Mouse (Mus musculus) hindbrain, embryonic 11.5 days (tissue): ENCODE data around the gene Sik1. TPM values are rescaled to one million over a fixed set of nuclear protein-coding genes. Genes with fewer than 3 reads are reported as not detected.

Source experiments
- ATAC-seq: fragments of 200-750 bp; cut with Nextera tagmentation; 2 replicates; pipeline ENCODE4 v1.8.0; 2017; ENCODE audit warnings: mild to moderate bottlenecking, moderate TSS enrichment, moderate library complexity; ENCODE audit not compliant: low FRiP score
- DNase-seq: peaks from one replicate; pipeline ENCODE4 v3.0.0-alpha.2; 2015; ENCODE audit warnings: low spot score
- H3K27ac ChIP-seq: fragments of 300-500 bp; sonication (generic); 2 replicates; pipeline ENCODE4 v1.5.1; 2014; ENCODE audit warnings: mild to moderate bottlenecking, low read depth, low read length
- H3K27me3 ChIP-seq: fragments of 300-500 bp; sonication (generic); 2 replicates; pipeline ENCODE4 v1.6.1; 2014; ENCODE audit warnings: mild to moderate bottlenecking, low read length, moderate library complexity, mixed read lengths; ENCODE audit not compliant: control insufficient read depth, insufficient read depth
- H3K36me3 ChIP-seq: fragments of 300-500 bp; sonication (generic); 2 replicates; pipeline ENCODE4 v1.6.1; 2014; ENCODE audit warnings: mild to moderate bottlenecking, low read length, moderate library complexity, mixed read lengths; ENCODE audit not compliant: control insufficient read depth, insufficient read depth
- H3K4me1 ChIP-seq: fragments of 300-500 bp; sonication (generic); replicated peaks from 2 replicates; pipeline ENCODE4 v1.6.1; 2014; ENCODE audit warnings: low read length, mixed read lengths; ENCODE audit not compliant: control insufficient read depth, insufficient read depth
- H3K4me2 ChIP-seq: fragments of 300-500 bp; sonication (generic); replicated peaks from 2 replicates; pipeline ENCODE4 v1.6.1; 2014; ENCODE audit warnings: mild to moderate bottlenecking, low read depth, low read length
- H3K4me3 ChIP-seq: fragments of 300-500 bp; sonication (generic); 2 replicates; pipeline ENCODE4 v1.5.1; 2014; ENCODE audit warnings: low read depth, low read length
- H3K9ac ChIP-seq: fragments of 300-500 bp; sonication (generic); 2 replicates; pipeline ENCODE4 v1.6.1; 2014; ENCODE audit warnings: low read depth, low read length
- H3K9me3 ChIP-seq: fragments of 300-500 bp; sonication (generic); 2 replicates; pipeline ENCODE4 v1.6.1; 2016; ENCODE audit warnings: low read length; ENCODE audit not compliant: control insufficient read depth
- WGBS: fragments of 180-500 bp; shearing (Covaris S2); extraction: QIAGEN DNeasy Blood & Tissue Kit; methylation state at CpG from one replicate; pipeline ENCODE4 v1.1.7; 2014; 5-methylcytosine and 5-hydroxymethylcytosine counted together
- polyA plus RNA-seq: library from polyadenylated mRNA; unstranded; fragments of >200 nt; fragmentation: Nextera tagmentation; extraction: Ambion mirVana; gene quantifications from 2 replicates; pipeline ENCODE4 v1.2.1, GENCODE M21; 2014

Gene Sik1
- polyA plus RNA-seq, 1 experiment from 2014 or later, result 17.9 TPM

- Histone ChIP-seq H3K27me3 (no peaks in the 10 kb centered on the region), H3K9me3 (no peaks in the 10 kb centered on the region), H3K9ac (no peak overlapping the region), H3K4me3 (no peak overlapping the region), H3K4me1 (no peaks in the 10 kb centered on the region), H3K36me3 (no peaks in the 10 kb centered on the region), H3K4me2 (no peak overlapping the region), H3K27ac (no peak overlapping the region)
- ATAC-seq (no peak), DNase-seq (no peak)
- WGBS, result 41% methylated on average over 7 of the region's 7 CpGs
These were observed 21.9 kb downstream of the Sik1 start for GRCm38 (mm10) chr17:31833752-31834151.

GRCm38 (mm10) chr17:31832577-31832964 lies 23.0 kb downstream of the Sik1 start:
- Histone ChIP-seq H3K4me2 (no peak overlapping the region), H3K9me3 (no peaks in the 10 kb centered on the region), H3K4me3 (no peak overlapping the region), H3K9ac (no peak overlapping the region), H3K36me3 (no peaks in the 10 kb centered on the region), H3K4me1 (no peaks in the 10 kb centered on the region), H3K27me3 (no peaks in the 10 kb centered on the region), H3K27ac (no peak overlapping the region)
- whole genome bisulfite sequencing, result 94% methylated on average over 9 of the region's 9 CpGs
- ATAC-seq, result no peak
- no peak for DNase-seq

DNA sequence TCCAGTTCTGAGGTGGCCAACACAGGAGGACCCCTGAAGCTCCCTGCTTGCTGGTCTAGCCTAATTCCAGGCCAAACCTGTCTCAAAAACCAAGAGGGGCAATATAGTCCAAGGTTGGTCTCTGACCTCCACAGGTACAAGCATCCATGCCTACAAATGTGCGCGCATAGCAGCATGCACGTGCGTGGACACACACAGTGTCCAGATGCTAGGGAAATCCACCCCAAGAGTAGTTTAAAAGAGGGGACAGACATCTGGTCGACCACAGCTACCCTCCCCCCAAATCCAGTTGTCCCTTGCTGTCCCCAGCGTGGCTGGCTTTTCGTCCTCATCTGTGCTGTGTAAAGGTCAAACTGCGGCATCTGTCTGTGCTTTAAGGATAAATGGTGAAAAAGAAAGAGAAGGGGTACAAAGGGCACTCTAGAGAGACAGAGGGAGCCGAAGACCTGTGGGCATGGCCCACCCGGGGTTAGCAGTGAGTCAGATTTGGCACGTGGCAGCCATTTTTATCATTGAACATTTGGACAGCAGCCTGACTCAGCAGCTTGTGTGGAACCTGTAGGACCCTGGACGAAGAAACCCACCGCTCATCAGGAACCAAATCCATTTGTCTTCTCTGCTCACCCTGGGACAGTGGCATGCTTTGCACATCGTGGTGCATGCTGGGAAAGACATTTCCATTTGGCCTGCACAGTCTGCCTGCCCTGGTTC lies 23.6 kb downstream of the Sik1 start:
- no peaks in the 10 kb centered on the region for H3K9me3 ChIP-seq
- 89% methylated on average over 14 of the region's 14 CpGs for WGBS
- no peaks in the 10 kb centered on the region for H3K27me3 ChIP-seq
- ATAC-seq, result no peak
- H3K9ac ChIP-seq, result no peak overlapping the region
- H3K4me2 ChIP-seq, result no peak overlapping the region
- H3K4me1 ChIP-seq, result no peaks in the 10 kb centered on the region
- no peak overlapping the region for H3K27ac ChIP-seq
- H3K36me3 ChIP-seq, result no peaks in the 10 kb centered on the region
- DNase-seq, result no peak
- H3K4me3 ChIP-seq, result no peak overlapping the region

DNA sequence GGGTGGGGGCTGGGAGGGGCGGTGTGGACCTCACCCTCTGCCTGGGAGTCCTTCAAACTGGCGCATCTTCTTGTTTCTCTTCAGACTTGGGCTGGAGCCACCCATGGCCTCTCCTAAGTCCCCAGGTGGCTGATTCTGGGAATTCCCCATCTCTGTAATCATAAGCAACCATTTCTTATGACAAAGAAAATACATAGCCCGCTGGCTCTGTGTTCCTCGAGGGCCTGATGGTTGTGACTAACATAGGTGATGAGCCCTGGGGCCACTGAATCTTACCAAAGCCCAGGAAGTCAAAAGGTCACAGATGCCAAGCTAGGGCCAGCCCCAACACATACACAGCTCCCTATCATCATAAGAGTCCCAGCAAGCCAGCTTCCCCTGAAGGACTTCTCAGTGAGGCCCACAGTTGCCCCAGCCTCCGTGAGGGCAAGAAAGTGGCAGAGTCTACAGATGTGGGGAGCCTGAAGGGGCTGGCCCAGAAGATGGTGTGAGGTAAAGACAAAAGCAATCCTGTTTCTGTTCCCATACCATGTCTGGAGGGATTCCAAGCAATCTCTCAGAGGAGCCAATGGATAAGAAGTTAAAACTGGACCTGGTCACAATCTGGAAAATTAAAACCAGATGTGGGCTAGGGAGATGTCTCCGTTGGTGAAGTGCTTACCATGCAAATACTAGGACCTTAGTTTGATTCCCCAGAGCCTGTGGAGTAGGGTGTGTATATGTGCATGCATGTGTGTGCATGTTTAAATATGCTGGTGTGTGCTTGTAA lies 24.3 kb downstream of the Sik1 start:
- Histone ChIP-seq H3K4me3 (no peak overlapping the region), H3K27ac (no peak overlapping the region), H3K4me2 (no peak overlapping the region), H3K4me1 (no peaks in the 10 kb centered on the region), H3K9ac (no peak overlapping the region), H3K9me3 (no peaks in the 10 kb centered on the region), H3K27me3 (no peaks in the 10 kb centered on the region), H3K36me3 (no peaks in the 10 kb centered on the region)
- 73% methylated on average over 6 of the region's 6 CpGs for WGBS
- ATAC-seq (no peak), DNase-seq (no peak)

- Histone ChIP-seq H3K27ac (no peak overlapping the region), H3K4me3 (no peak overlapping the region), H3K9ac (no peak overlapping the region), H3K4me1 (no peaks in the 10 kb centered on the region), H3K36me3 (no peaks in the 10 kb centered on the region), H3K4me2 (no peak overlapping the region), H3K27me3 (no peaks in the 10 kb centered on the region), H3K9me3 (no peaks in the 10 kb centered on the region)
- no peak for DNase-seq
- WGBS, result 91% methylated on average over 8 of the region's 8 CpGs
- ATAC-seq, result no peak
These were observed 25.0 kb downstream of the Sik1 start for GRCm38 (mm10) chr17:31830506-31831075.

GRCm38 (mm10) chr17:31828916-31829315 lies 26.7 kb downstream of the Sik1 start:
- whole genome bisulfite sequencing, result 97% methylated on average over 5 of the region's 5 CpGs
- Histone ChIP-seq H3K4me3 (no peak overlapping the region), H3K4me2 (no peak overlapping the region), H3K9me3 (no peaks in the 10 kb centered on the region), H3K4me1 (no peaks in the 10 kb centered on the region), H3K27me3 (no peaks in the 10 kb centered on the region), H3K36me3 (no peaks in the 10 kb centered on the region), H3K27ac (no peak overlapping the region), H3K9ac (no peak overlapping the region)
- no peak for DNase-seq
- ATAC-seq, result no peak

GRCm38 (mm10) chr17:31828118-31828517 lies 27.5 kb downstream of the Sik1 start:
- Histone ChIP-seq H3K4me2 (no peak overlapping the region), H3K27me3 (no peaks in the 10 kb centered on the region), H3K36me3 (no peaks in the 10 kb centered on the region), H3K4me1 (no peaks in the 10 kb centered on the region), H3K9me3 (no peaks in the 10 kb centered on the region), H3K9ac (no peak overlapping the region), H3K4me3 (no peak overlapping the region), H3K27ac (no peak overlapping the region)
- no peak for DNase-seq
- ATAC-seq, result no peak
- WGBS, result 62% methylated on average over 5 of the region's 5 CpGs

GRCm38 (mm10) chr17:31827206-31827605 lies 28.4 kb downstream of the Sik1 start:
- no peaks in the 10 kb centered on the region for H3K4me1 ChIP-seq
- DNase-seq (no peak), ATAC-seq (no peak)
- no peaks in the 10 kb centered on the region for H3K27me3 ChIP-seq
- 72% methylated on average over 5 of the region's 5 CpGs for WGBS
- H3K4me3 ChIP-seq, result no peak overlapping the region
- H3K27ac ChIP-seq, result no peak overlapping the region
- no peaks in the 10 kb centered on the region for H3K36me3 ChIP-seq
- no peak overlapping the region for H3K9ac ChIP-seq
- H3K4me2 ChIP-seq, result no peak overlapping the region
- H3K9me3 ChIP-seq, result no peaks in the 10 kb centered on the region

DNA sequence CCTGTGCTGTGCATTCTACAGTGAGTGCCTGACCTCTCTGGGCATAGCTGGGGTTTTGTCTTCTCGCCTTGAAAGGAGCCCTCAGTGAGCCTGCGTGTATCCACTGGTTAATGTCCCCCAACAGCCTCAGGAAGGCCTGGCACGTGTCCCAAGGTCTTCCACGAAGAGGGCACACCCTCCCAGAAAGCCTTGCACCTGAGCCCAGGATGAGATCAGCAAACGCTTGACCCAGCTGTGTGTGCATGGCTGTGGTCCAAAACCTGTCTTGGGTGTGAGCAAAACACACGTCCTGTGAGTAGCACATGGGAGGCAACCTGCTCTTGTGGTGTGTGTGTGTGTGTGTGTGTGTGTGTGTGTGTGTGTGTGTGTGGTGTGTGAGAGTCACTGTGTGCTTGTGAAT lies 28.9 kb downstream of the Sik1 start:
- DNase-seq, result no peak
- no peaks in the 10 kb centered on the region for H3K9me3 ChIP-seq
- H3K27me3 ChIP-seq, result no peaks in the 10 kb centered on the region
- 73% methylated on average over 6 of the region's 6 CpGs for WGBS
- no peak overlapping the region for H3K4me3 ChIP-seq
- H3K4me1 ChIP-seq, result no peaks in the 10 kb centered on the region
- no peak overlapping the region for H3K27ac ChIP-seq
- no peak for ATAC-seq
- H3K36me3 ChIP-seq, result no peaks in the 10 kb centered on the region
- H3K4me2 ChIP-seq, result no peak overlapping the region
- no peak overlapping the region for H3K9ac ChIP-seq
